Mouse (Mus musculus) hindbrain, embryonic 16.5 days (tissue): ENCODE results near the gene Slc39a10. TPM values are rescaled to one million over a fixed set of nuclear protein-coding genes. Genes with fewer than 3 reads are reported as not detected.

Source experiments
- ATAC-seq: fragments of 200-750 bp; cut with Nextera tagmentation; 2 replicates; pipeline ENCODE4 v1.8.0; 2017; ENCODE audit warnings: moderate TSS enrichment, moderate library complexity
- H3K27ac ChIP-seq: fragments of 300-500 bp; sonication (generic); 2 replicates; pipeline ENCODE4 v1.5.1; 2014; ENCODE audit warnings: low read depth, mild to moderate bottlenecking, control low read depth, low read length, moderate library complexity
- H3K27me3 ChIP-seq: fragments of 300-500 bp; sonication (generic); replicated peaks from 2 replicates; pipeline ENCODE4 v1.6.1; 2014; ENCODE audit warnings: low read length; ENCODE audit not compliant: control insufficient read depth, insufficient read depth
- H3K36me3 ChIP-seq: fragments of 300-500 bp; sonication (generic); 2 replicates; pipeline ENCODE4 v1.6.1; 2014; ENCODE audit warnings: mild to moderate bottlenecking, low read length, moderate library complexity, mixed read lengths; ENCODE audit not compliant: control insufficient read depth, insufficient read depth
- H3K4me1 ChIP-seq: fragments of 300-500 bp; sonication (generic); 2 replicates; pipeline ENCODE4 v1.6.1; 2014; ENCODE audit warnings: low read depth, low read length; ENCODE audit not compliant: control insufficient read depth, insufficient read depth
- H3K4me2 ChIP-seq: fragments of 300-500 bp; sonication (generic); 2 replicates; pipeline ENCODE4 v1.6.1; 2014; ENCODE audit warnings: mild to moderate bottlenecking, low read length, control low read depth, moderate library complexity
- H3K4me3 ChIP-seq: fragments of 300-500 bp; sonication (generic); 2 replicates; pipeline ENCODE4 v1.5.1; 2014; ENCODE audit warnings: mild to moderate bottlenecking, low read length, control low read depth, moderate library complexity
- H3K9ac ChIP-seq: fragments of 300-500 bp; sonication (generic); 2 replicates; pipeline ENCODE4 v1.6.1; 2014; ENCODE audit warnings: low read depth, mild to moderate bottlenecking, control low read depth, low read length, moderate library complexity
- H3K9me3 ChIP-seq: fragments of 300-500 bp; sonication (generic); 2 replicates; pipeline ENCODE4 v1.6.1; 2014; ENCODE audit warnings: mild to moderate bottlenecking, low read length, moderate library complexity; ENCODE audit not compliant: control insufficient read depth
- WGBS: fragments of 180-500 bp; shearing (Covaris S2); extraction: QIAGEN DNeasy Blood & Tissue Kit; methylation state at CpG from one replicate; pipeline ENCODE4 v1.1.7; 2014; 5-methylcytosine and 5-hydroxymethylcytosine counted together
- polyA plus RNA-seq: library from polyadenylated mRNA; unstranded; fragments of >200 nt; fragmentation: Nextera tagmentation; extraction: Ambion mirVana; gene quantifications from 2 replicates; pipeline ENCODE4 v1.2.1, GENCODE M21; 2015

Slc39a10 gene
- 49.2 and 56.9 TPM in 2 replicates for polyA plus RNA-seq

DNA sequence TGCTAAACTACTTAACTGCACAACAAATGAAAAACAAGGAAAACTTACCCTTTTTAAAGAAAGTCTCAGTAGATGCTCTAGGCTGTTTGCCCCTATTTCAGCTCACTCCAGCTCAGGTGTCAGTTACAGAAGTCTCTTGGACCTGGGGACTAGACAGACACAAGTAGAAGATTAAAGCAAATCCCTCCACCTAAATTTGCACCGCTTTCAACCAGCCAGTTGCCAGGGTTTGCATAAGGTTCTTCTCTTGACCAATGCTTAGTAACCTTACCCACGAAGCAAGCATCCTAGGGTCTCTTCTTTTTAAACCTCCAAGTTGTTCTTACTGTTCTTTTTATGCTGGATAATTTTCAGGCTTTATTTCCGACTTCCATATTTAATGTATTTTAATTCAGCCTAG lies at the start of gene Slc39a10:
Gene Slc39a10, minus strand, starts transcription at position 101 of the 400 bp plus-strand sequence.
- Histone ChIP-seq H3K36me3 (no peaks in the 10 kb centered on the region), H3K27me3 (no peaks in the 10 kb centered on the region), H3K4me1 (no peaks in the 10 kb centered on the region), H3K9ac (no peak within 1 kb of the TSS), H3K9me3 (no peaks in the 10 kb centered on the region), H3K4me3 (no peak within 1 kb of the TSS), H3K27ac (no peak within 1 kb of the TSS), H3K4me2 (no peak within 1 kb of the TSS)
- ATAC-seq: no peak
- WGBS: 67% methylated on average over 3 of the region's 3 CpGs

DNA sequence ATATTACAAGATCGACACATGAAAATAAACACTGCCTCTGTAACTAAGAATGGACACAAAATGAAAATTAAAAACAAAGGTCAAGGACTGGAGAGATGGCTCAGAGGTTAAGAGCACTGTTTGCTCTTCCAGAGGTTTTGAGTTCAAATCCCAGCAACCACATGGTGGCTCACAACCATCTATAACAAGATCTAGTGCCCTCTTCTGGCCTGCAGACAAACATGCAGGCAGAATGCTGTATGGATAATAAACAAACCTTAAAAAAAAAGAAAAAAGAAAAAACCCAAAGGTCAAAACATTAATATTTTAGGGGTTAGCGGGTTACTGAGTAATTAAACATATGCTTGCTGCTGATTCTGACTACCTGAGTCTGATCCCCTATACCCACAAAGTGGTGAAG lies 46.6 kb upstream of the Slc39a10 start:
- Histone ChIP-seq H3K4me2 (no peak overlapping the region), H3K36me3 (no peaks in the 10 kb centered on the region), H3K27me3 (no peaks in the 10 kb centered on the region), H3K4me1 (no peaks in the 10 kb centered on the region), H3K9me3 (no peaks in the 10 kb centered on the region), H3K9ac (no peak overlapping the region), H3K27ac (no peak overlapping the region), H3K4me3 (no peak overlapping the region)
- ATAC-seq: no peak
- WGBS: 88% methylated on average over 2 of the region's 2 CpGs

DNA sequence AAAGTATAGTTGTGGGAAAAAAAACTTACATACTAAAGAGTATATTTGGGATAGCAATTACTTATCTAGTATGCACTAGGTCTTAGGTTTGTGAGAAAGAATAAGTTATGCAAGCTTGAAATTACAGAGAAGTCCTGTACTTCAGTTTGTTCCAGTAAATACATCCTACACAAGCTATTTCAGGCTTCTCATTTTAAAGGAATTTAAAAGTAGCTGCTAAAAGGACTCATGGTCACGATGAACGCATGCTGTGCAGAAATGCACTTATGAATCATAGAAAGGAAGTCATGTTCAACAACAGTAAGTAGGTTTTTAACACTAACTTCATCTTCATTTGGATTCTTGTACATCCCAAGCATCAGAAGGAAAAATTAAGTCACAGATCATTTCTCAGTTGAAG lies 45.0 kb upstream of the Slc39a10 start:
- H3K36me3 ChIP-seq: no peaks in the 10 kb centered on the region
- WGBS: 84% methylated on average over 2 of the region's 2 CpGs
- H3K27me3 ChIP-seq: no peaks in the 10 kb centered on the region
- H3K4me3 ChIP-seq: no peak overlapping the region
- no peak overlapping the region for H3K9ac ChIP-seq
- no peaks in the 10 kb centered on the region for H3K9me3 ChIP-seq
- H3K4me2 ChIP-seq: no peak overlapping the region
- H3K27ac ChIP-seq: no peak overlapping the region
- no peaks in the 10 kb centered on the region for H3K4me1 ChIP-seq
- no peak for ATAC-seq

DNA sequence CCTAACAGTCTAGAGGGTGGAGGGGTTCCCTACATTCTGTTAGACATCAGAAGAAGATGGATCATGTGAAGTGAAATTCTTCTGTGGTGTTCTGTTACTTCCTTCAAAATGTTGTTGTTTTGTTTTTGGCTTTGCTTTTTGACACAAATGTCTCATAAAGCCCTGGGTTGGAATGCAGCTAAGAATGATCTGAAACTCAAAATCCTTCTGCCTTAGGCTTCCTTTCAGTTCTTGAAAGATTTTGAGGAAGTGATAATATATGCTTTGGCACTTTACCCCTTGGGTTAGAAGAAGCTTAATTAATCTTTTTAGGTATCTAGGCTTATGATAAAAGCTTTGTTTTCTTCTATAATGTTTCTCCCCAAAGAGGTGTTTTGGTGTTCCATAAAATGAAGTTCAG lies 34.5 kb upstream of the Slc39a10 start:
- Histone ChIP-seq H3K4me3 (no peak overlapping the region), H3K4me1 (no peaks in the 10 kb centered on the region), H3K9me3 (no peaks in the 10 kb centered on the region), H3K27me3 (no peaks in the 10 kb centered on the region), H3K4me2 (no peak overlapping the region), H3K27ac (no peak overlapping the region), H3K36me3 (no peaks in the 10 kb centered on the region), H3K9ac (no peak overlapping the region)
- no peak for ATAC-seq

DNA sequence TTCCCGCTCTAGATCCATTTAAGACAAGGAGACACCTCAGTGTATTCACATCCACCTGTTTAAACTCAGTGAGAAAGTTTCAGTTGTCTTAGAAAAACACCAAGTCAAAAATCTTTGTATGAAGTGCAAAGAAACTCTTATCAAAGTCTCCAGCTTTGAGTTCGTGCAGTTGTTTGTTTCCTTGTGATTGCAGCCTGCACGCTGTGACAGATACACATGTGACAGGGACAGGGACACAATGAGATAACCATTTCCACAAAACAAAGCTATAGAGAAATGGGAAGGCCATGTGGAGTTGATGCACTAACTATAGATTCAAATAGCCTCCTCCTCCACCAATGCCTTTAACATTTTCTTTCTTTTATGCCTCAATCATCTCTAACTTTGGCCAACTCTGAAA lies 33.6 kb upstream of the Slc39a10 start:
- no peak overlapping the region for H3K4me3 ChIP-seq
- ATAC-seq: no peak
- 78% methylated on average over 3 of the region's 3 CpGs for WGBS

DNA sequence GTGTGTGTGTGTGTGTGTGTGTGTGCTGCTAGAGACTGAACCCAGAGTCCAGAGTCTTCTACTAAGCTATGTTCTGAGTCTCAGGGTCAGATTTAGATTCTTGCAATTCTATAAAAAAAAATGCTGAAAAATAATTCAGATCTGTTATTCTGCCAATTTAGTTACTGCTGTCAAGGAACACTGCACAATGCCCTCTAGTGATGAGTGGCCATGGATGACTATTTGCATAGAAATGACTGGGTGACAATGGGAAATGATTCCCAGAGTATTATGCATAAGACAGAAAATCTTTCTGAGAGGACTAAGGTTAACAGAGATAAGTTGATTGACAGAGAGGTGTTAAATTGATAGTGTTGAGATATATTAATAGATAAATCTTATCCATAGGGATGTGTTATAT lies 32.3 kb upstream of the Slc39a10 start:
- no peaks in the 10 kb centered on the region for H3K27me3 ChIP-seq
- no peak overlapping the region for H3K4me2 ChIP-seq
- no peaks in the 10 kb centered on the region for H3K4me1 ChIP-seq
- H3K36me3 ChIP-seq: no peaks in the 10 kb centered on the region
- H3K27ac ChIP-seq: no peak overlapping the region
- no peak overlapping the region for H3K9ac ChIP-seq
- no peak for ATAC-seq
- no peak overlapping the region for H3K4me3 ChIP-seq
- H3K9me3 ChIP-seq: no peaks in the 10 kb centered on the region

More for the DNA sequence above, 33.6 kb upstream of the Slc39a10 start:
- H3K4me2 ChIP-seq: no peak overlapping the region
- H3K9ac ChIP-seq: no peak overlapping the region
- no peaks in the 10 kb centered on the region for H3K9me3 ChIP-seq
- H3K27me3 ChIP-seq: no peaks in the 10 kb centered on the region
- H3K27ac ChIP-seq: no peak overlapping the region
- no peaks in the 10 kb centered on the region for H3K4me1 ChIP-seq
- no peaks in the 10 kb centered on the region for H3K36me3 ChIP-seq

DNA sequence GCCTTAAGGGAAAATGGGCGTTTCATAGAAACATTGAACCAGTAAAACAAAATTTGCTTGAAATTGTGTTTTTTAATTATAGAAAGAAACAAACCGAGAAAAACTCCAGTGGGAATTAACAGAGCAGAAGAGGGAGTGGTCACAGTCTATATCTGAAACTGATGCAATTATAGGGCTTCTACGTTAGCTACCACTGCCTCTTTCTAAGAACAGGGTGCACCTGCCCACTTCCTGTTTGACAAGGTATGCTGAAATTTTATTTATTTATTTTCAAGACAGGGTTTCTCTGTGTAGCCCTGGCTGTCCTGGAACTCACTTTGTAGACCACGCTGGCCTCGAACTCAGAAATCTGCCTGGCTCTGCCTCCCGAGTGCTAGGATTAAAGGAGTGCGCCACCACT lies 30.3 kb upstream of the Slc39a10 start:
- Histone ChIP-seq H3K27ac (no peak overlapping the region), H3K9me3 (no peaks in the 10 kb centered on the region), H3K36me3 (no peaks in the 10 kb centered on the region), H3K9ac (no peak overlapping the region), H3K4me1 (no peaks in the 10 kb centered on the region), H3K4me3 (no peak overlapping the region), H3K27me3 (no peaks in the 10 kb centered on the region), H3K4me2 (no peak overlapping the region)
- ATAC-seq: no peak
- 89% methylated on average over 7 of the region's 7 CpGs for WGBS

DNA sequence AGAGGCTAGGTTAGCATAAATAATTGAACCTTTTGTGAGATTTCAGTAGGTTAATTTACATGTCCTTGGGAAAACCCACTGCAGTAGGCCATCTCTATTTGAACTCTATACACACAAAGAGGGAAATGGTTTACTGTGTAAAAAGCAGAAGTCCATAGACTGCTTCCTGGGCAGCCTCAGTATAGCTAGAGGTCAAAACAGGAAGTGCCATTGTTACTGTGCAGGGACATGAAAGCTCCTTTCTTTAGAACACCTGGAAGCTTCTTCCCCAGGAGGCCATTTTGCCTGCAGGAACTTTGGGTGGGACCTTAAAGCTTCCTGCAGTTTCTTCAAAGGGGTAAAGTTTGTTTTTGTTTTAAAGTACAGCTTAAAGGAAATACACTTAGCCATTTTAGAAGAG lies 29.0 kb upstream of the Slc39a10 start:
- no peaks in the 10 kb centered on the region for H3K9me3 ChIP-seq
- no peak for ATAC-seq

DNA sequence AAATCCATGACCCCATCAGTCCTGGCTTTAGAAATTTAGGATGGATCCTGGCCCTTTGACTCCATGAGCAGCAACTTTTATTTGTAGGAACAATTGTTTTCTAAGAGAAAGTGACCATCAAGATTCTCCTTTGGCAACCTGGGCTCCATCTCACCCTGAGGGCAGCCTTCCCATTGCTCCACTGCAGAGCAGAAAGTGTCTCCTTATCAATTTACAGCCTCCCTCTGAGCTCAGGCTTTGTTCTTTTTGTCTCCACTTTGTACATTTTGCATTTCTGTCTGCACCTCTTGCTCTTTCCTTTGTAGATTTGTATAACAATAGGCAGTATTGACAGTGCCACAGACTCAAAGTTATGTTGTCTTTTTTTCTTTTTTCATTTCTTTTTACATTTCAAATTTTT lies 23.6 kb upstream of the Slc39a10 start:
- no peak overlapping the region for H3K4me2 ChIP-seq
- H3K9ac ChIP-seq: no peak overlapping the region
- no peaks in the 10 kb centered on the region for H3K4me1 ChIP-seq
- H3K9me3 ChIP-seq: no peaks in the 10 kb centered on the region
- no peak overlapping the region for H3K27ac ChIP-seq
- no peaks in the 10 kb centered on the region for H3K36me3 ChIP-seq
- ATAC-seq: no peak
- H3K4me3 ChIP-seq: no peak overlapping the region
- H3K27me3 ChIP-seq: no peaks in the 10 kb centered on the region

More for the DNA sequence above, 29.0 kb upstream of the Slc39a10 start:
- Histone ChIP-seq H3K4me3 (no peak overlapping the region), H3K4me1 (no peaks in the 10 kb centered on the region), H3K4me2 (no peak overlapping the region), H3K27ac (no peak overlapping the region), H3K27me3 (no peaks in the 10 kb centered on the region), H3K36me3 (no peaks in the 10 kb centered on the region), H3K9ac (no peak overlapping the region)

DNA sequence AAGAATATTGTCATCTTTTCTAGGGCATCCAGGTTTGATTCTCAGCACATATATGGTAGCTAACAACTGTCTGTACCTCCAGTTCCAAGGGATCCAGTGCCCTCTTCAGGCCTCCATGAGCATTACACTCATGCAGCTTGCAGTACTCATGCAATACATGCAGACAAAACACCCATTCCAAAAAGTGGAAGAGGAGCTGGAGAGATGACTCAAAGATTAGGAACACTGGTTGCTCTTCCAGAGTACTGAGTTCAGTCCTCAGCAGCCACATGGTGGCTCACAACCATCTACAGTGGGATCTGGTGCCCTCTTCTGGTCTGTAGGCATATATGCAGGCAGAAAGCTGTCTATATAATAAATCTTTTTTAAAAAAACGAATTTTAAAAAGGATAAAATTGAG lies 21.7 kb upstream of the Slc39a10 start:
- no peaks in the 10 kb centered on the region for H3K4me1 ChIP-seq
- ATAC-seq: no peak
- 48% methylated on average over 1 of the region's 1 CpGs for WGBS
- no peaks in the 10 kb centered on the region for H3K36me3 ChIP-seq
- H3K27ac ChIP-seq: no peak overlapping the region
- no peak overlapping the region for H3K4me3 ChIP-seq
- H3K9ac ChIP-seq: no peak overlapping the region
- H3K4me2 ChIP-seq: no peak overlapping the region
- no peaks in the 10 kb centered on the region for H3K27me3 ChIP-seq
- no peaks in the 10 kb centered on the region for H3K9me3 ChIP-seq
